Mouse (Mus musculus) heart, adult 8-10 months (tissue): ENCODE measurements around the gene Cdkn2d. TPM values are rescaled to one million over a fixed set of nuclear protein-coding genes. Genes with fewer than 3 reads are reported as not detected.
"Not testable (repeated sequence)": the region's sequence is repeated elsewhere in the genome, so short reads cannot be mapped to it uniquely, and the experiment has no call there.

Experiments
- DNase-seq: peaks from one replicate; pipeline ENCODE4 v3.0.0; 2022; ENCODE audit warnings: low spot score
- total RNA-seq, 4 experiments: library from RNA; stranded (reverse); gene quantifications; 2 replicates each; pipeline ENCODE4 v1.2.4; 2022

The Cdkn2d gene
- total RNA-seq, 4 experiments from 2014 or later: 15.1 to 17.7 (median 16.7) TPM

GRCm38 (mm10) chr9:21318792-21319191, 27.6 kb upstream of the Cdkn2d start:
- no peak for DNase-seq

GRCm38 (mm10) chr9:21316696-21317095, 25.5 kb upstream of the Cdkn2d start:
- DNase-seq: no peak

GRCm38 (mm10) chr9:21315421-21315820, 24.2 kb upstream of the Cdkn2d start:
- DNase-seq: no peak

GRCm38 (mm10) chr9:21314367-21315140, 23.3 kb upstream of the Cdkn2d start:
- no peak for DNase-seq

GRCm38 (mm10) chr9:21313394-21313793, 22.2 kb upstream of the Cdkn2d start:
- peak; percentile 89 for DNase-seq

- DNase-seq: no peak
Measured at GRCm38 (mm10) chr9:21312134-21312533, 20.9 kb upstream of the Cdkn2d start, which contains the start of gene Ap1m2. Ap1m2 (minus strand) TSS chr9:21312337.

- DNase-seq: no peak
Measured at GRCm38 (mm10) chr9:21311695-21312094, 20.5 kb upstream of the Cdkn2d start.

- DNase-seq: no peak
Measured at GRCm38 (mm10) chr9:21309150-21309741, 18.0 kb upstream of the Cdkn2d start.

GRCm38 (mm10) chr9:21305065-21305464, 13.9 kb upstream of the Cdkn2d start:
- DNase-seq: no peak

GRCm38 (mm10) chr9:21299014-21299413, 7.8 kb upstream of the Cdkn2d start:
- no peak for DNase-seq

- no peak for DNase-seq
Measured at GRCm38 (mm10) chr9:21292271-21292670, 1.1 kb upstream of the Cdkn2d start.

- not testable (repeated sequence) for DNase-seq
Measured at GRCm38 (mm10) chr9:21291868-21292267, 661 bp upstream of the Cdkn2d start.

- DNase-seq: no peak
Measured at GRCm38 (mm10) chr9:21290589-21290988, 618 bp downstream of the Cdkn2d start.

GRCm38 (mm10) chr9:21289337-21289671, 1.9 kb downstream of the Cdkn2d start:
- no peak for DNase-seq

- DNase-seq: no peak
Measured at GRCm38 (mm10) chr9:21288404-21289336, 2.5 kb downstream of the Cdkn2d start.

- peak; percentile 99 for DNase-seq
Measured at GRCm38 (mm10) chr9:21287571-21288402, 3.4 kb downstream of the Cdkn2d start, which contains the start of gene Kri1. Kri1 (minus strand) TSS chr9:21287969.

GRCm38 (mm10) chr9:21286753-21287152, 4.5 kb downstream of the Cdkn2d start:
- no peak for DNase-seq

- DNase-seq: no peak
Measured at GRCm38 (mm10) chr9:21283994-21284393, 7.2 kb downstream of the Cdkn2d start.

GRCm38 (mm10) chr9:21283591-21283990, 7.6 kb downstream of the Cdkn2d start:
- no peak for DNase-seq

- DNase-seq: no peak
Measured at GRCm38 (mm10) chr9:21277776-21278175, 13.4 kb downstream of the Cdkn2d start.

GRCm38 (mm10) chr9:21276307-21276706, 14.9 kb downstream of the Cdkn2d start:
- no peak for DNase-seq
